Mouse (Mus musculus): Measurements from ENCODE around the gene Opn4. TPM values are rescaled to one million over a fixed set of nuclear protein-coding genes. Genes with fewer than 3 reads are reported as not detected.

The Opn4 gene
- polyA plus RNA-seq (2015; fragmentation: Nextera tagmentation; extraction: Ambion mirVana): not detected in 2 replicates

DNA sequence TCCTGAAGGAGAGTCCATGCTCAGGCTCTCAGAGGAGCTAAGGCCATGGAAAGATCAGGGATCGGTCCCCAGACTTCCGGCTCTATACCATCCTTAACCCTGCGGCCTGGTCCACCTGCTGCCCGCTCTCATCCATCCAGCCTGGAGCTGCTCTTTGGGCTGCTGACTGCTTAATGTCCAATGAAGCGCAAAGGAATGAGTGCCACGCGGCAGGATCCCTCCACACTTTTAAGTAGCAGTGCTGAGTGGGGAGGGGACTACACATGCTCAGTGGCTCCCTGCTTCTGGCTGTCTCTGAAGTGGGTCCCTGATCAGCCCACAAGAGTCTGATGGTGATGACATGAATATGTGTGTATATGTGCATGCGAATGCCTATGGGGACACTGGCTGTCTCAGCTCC is at the start of gene Opn4:
Gene Opn4 (minus strand): TSS at position 202 of the 400 bp plus-strand sequence.
- Histone ChIP-seq H3K36me3 (no peaks in the 10 kb centered on the region), H3K27me3 (no peaks in the 10 kb centered on the region), H3K4me1 (peaks cover 4% of the 10 kb centered on the region; the same call in 1 of the 2 replicates), H3K27ac (no peak within 1 kb of the TSS), H3K4me2 (no peak within 1 kb of the TSS), H3K4me3 (no peak within 1 kb of the TSS), H3K9ac (no peak within 1 kb of the TSS), H3K9me3 (no peaks in the 10 kb centered on the region)
- no peak for ATAC-seq (ENCODE audit: insufficient number of reproducible peaks, insufficient read depth, low FRiP score, low TSS enrichment, low read depth)
- 92% methylated on average over 8 of the region's 8 CpGs for WGBS

GRCm38 (mm10) chr14:34647870-34648475 is 48.0 kb upstream of the Opn4 start:
- H3K4me2 ChIP-seq: no peak overlapping the region
- 69% methylated on average over 8 of the region's 8 CpGs for WGBS
- H3K4me3 ChIP-seq: no peak overlapping the region
- no peaks in the 10 kb centered on the region for H3K36me3 ChIP-seq
- ATAC-seq (ENCODE audit: insufficient number of reproducible peaks, insufficient read depth, low FRiP score, low TSS enrichment, low read depth): no peak
- no peak overlapping the region for H3K27ac ChIP-seq
- 0 out of 2 replicates have a peak, but pooled peaks cover 2% of the 10 kb centered on the region for H3K4me1 ChIP-seq
- no peak overlapping the region for H3K9ac ChIP-seq
- no peaks in the 10 kb centered on the region for H3K9me3 ChIP-seq
- no peaks in the 10 kb centered on the region for H3K27me3 ChIP-seq

GRCm38 (mm10) chr14:34644140-34644539 is 44.2 kb upstream of the Opn4 start:
- ATAC-seq (ENCODE audit: insufficient number of reproducible peaks, insufficient read depth, low FRiP score, low TSS enrichment, low read depth): no peak
- 0 out of 2 replicates have a peak, but pooled peaks cover 2% of the 10 kb centered on the region for H3K4me1 ChIP-seq
- no peaks in the 10 kb centered on the region for H3K27me3 ChIP-seq
- H3K4me2 ChIP-seq: no peak overlapping the region
- H3K9ac ChIP-seq: no peak overlapping the region
- 79% methylated on average over 7 of the region's 7 CpGs for WGBS
- H3K4me3 ChIP-seq: no peak overlapping the region
- H3K9me3 ChIP-seq: no peaks in the 10 kb centered on the region
- H3K27ac ChIP-seq: no peak overlapping the region
- no peaks in the 10 kb centered on the region for H3K36me3 ChIP-seq

DNA sequence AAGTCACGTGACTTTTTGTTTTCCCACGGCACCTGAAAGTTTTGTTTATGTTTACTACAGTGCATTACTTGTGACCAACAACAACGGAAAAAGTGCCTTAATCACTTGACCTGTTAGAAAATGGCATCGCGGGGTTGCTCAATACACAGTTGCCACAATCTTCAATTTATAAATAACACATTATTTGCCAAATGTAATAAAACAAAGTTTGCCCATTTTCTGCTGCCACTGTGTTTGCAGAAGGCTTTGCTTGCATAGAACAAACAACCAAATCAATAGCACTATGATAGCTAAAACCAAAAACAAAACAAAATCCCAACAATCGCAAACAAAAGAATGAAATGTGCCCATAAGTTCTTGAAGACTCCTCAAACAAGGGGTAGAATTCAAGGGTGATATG is 35.8 kb upstream of the Opn4 start:
- H3K4me1 ChIP-seq: no peaks in the 10 kb centered on the region
- no peak overlapping the region for H3K4me3 ChIP-seq
- no peak overlapping the region for H3K4me2 ChIP-seq
- no peak overlapping the region for H3K27ac ChIP-seq
- 87% methylated on average over 6 of the region's 6 CpGs for WGBS
- no peaks in the 10 kb centered on the region for H3K9me3 ChIP-seq
- H3K27me3 ChIP-seq: no peaks in the 10 kb centered on the region
- no peak overlapping the region for H3K9ac ChIP-seq
- no peaks in the 10 kb centered on the region for H3K36me3 ChIP-seq
- ATAC-seq (ENCODE audit: insufficient number of reproducible peaks, insufficient read depth, low FRiP score, low TSS enrichment, low read depth): no peak

DNA sequence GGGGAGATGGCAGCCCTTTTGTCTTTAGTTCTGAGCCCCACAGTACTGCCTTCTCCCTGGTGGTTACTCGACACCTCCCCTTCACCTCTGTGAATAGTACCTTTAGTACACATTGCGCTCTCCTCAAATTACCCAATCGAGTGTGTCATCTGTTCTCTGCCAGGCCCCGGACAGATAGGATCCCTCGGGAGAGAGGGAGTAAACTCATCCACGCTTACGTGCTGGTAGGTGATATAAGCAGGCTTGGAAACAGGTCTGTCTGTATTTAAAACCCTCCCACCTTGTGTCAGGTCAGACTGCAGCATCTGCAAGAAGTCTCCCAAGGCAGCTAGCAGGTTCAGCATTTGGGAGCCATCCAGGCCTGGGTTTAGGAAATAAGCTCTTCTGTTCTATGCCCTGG is 35.2 kb upstream of the Opn4 start:
- Histone ChIP-seq H3K4me1 (no peaks in the 10 kb centered on the region), H3K27ac (no peak overlapping the region), H3K4me2 (no peak overlapping the region), H3K27me3 (no peaks in the 10 kb centered on the region), H3K9me3 (no peaks in the 10 kb centered on the region), H3K36me3 (no peaks in the 10 kb centered on the region), H3K9ac (no peak overlapping the region), H3K4me3 (no peak overlapping the region)
- peak; percentile 37; the same call in 1 of the 2 replicates for ATAC-seq (ENCODE audit: insufficient number of reproducible peaks, insufficient read depth, low FRiP score, low TSS enrichment, low read depth)
- 28% methylated on average over 7 of the region's 7 CpGs for WGBS

GRCm38 (mm10) chr14:34632722-34633448 is 32.9 kb upstream of the Opn4 start:
- H3K27me3 ChIP-seq: no peaks in the 10 kb centered on the region
- ATAC-seq (ENCODE audit: insufficient number of reproducible peaks, insufficient read depth, low FRiP score, low TSS enrichment, low read depth): no peak
- no peak overlapping the region for H3K27ac ChIP-seq
- 70% methylated on average over 10 of the region's 10 CpGs for WGBS
- no peaks in the 10 kb centered on the region for H3K9me3 ChIP-seq
- H3K4me3 ChIP-seq: no peak overlapping the region
- H3K9ac ChIP-seq: no peak overlapping the region
- H3K36me3 ChIP-seq: no peaks in the 10 kb centered on the region
- H3K4me2 ChIP-seq: no peak overlapping the region
- no peaks in the 10 kb centered on the region for H3K4me1 ChIP-seq

DNA sequence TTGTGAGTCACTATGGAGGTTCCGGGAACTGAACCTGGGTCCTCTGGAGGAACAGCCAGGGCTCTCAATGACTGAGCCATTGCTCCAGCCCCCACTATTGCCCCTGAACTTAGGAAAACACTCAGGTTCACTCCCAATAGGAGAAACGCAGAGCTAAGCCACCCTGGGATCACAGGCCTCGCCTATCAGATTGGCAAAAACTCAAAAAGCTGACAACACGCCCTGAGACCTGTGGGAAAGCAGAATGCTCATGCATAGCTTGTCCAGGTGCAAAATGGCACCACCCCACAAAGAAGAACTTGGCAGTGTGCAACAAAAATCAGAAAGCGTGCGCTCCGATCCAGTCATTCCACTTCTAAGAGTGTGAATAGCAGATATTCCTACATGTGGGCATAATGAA is 26.9 kb upstream of the Opn4 start:
- Histone ChIP-seq H3K27me3 (no peaks in the 10 kb centered on the region), H3K9ac (no peak overlapping the region), H3K27ac (no peak overlapping the region), H3K4me2 (no peak overlapping the region), H3K4me3 (no peak overlapping the region), H3K36me3 (no peaks in the 10 kb centered on the region), H3K4me1 (no peaks in the 10 kb centered on the region), H3K9me3 (no peaks in the 10 kb centered on the region)
- 75% methylated on average over 7 of the region's 7 CpGs for WGBS
- no peak for ATAC-seq (ENCODE audit: insufficient number of reproducible peaks, insufficient read depth, low FRiP score, low TSS enrichment, low read depth)

DNA sequence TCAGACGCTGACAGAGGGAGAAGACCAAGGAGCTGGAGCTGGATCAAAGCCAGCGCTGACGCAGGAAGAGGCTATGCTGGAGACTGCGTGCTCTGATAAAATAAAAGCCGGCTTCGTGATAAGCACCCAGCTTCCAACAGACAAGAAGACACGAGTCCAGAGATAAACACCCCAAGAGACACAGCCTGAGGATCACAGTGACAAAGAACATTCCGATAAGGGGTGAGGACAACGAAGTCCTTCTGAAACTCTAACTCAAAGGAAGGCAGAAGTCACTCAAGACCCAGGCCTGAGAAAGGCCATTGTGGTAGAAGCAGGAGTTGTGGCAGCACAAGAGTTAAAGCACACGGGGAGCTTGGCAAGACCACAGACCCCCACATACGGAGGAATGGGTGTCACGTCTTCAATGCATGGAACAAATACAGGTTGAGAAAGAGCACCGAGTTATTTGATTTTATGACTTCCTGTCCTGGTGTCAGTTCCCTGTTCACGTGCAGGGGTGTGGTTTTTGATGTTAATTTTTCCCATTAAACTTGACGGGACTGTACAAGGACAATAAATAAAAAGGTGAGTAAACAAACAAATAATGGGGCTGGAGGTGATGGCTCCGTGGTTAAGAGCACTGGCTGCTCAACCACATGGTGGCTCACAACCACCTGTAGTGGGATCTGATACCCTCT is 23.7 kb upstream of the Opn4 start:
- Histone ChIP-seq H3K4me2 (no peak overlapping the region), H3K9ac (no peak overlapping the region), H3K9me3 (no peaks in the 10 kb centered on the region), H3K27ac (no peak overlapping the region), H3K36me3 (no peaks in the 10 kb centered on the region), H3K4me1 (no peaks in the 10 kb centered on the region), H3K27me3 (no peaks in the 10 kb centered on the region), H3K4me3 (no peak overlapping the region)
- WGBS: 77% methylated on average over 16 of the region's 16 CpGs
- no peak for ATAC-seq (ENCODE audit: insufficient number of reproducible peaks, insufficient read depth, low FRiP score, low TSS enrichment, low read depth)

- no peaks in the 10 kb centered on the region for H3K36me3 ChIP-seq
- ATAC-seq (ENCODE audit: insufficient number of reproducible peaks, insufficient read depth, low FRiP score, low TSS enrichment, low read depth): no peak
- no peak overlapping the region for H3K9ac ChIP-seq
- no peak overlapping the region for H3K4me3 ChIP-seq
- H3K9me3 ChIP-seq: no peaks in the 10 kb centered on the region
- H3K27ac ChIP-seq: no peak overlapping the region
- H3K27me3 ChIP-seq: no peaks in the 10 kb centered on the region
- WGBS: 77% methylated on average over 5 of the region's 5 CpGs
- H3K4me1 ChIP-seq: no peaks in the 10 kb centered on the region
- H3K4me2 ChIP-seq: no peak overlapping the region
Observed at GRCm38 (mm10) chr14:34623074-34623473, 23.1 kb upstream of the Opn4 start.

DNA sequence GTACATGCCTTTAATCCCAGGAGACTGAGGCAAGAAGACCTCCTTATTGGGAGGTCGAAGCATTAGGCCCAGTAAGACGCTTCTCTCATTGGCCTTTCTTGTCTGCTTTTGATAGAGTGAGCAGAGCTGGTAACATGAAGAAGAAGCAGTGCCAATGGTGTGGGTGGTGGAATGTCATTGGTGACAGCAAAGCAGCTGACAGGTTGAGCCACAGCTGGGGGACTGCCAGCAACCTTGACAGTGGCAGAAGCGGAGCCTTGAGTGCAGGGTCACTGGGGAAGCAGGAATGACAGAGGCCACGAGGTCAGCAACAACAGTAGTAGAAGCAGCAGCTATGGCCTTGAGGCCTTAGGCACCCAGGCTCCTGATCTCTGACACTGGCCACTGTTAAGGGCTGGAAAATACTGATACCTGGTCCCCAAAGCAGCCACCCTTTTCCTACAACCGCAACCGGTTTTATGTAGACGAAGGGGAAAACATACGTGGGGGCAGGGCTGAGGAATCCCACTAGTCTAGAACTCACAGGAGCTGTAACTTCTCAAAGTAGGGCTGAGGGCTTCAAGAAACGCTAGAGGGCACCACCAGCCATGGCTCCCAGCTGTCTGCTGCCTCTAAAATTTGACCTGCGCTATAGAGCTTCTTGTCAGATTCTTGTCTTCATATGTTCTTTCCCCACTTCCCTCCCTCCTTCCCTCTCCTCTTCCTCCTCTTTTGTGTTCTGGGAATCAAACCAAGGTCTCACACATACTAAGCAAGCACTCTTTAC is 20.9 kb upstream of the Opn4 start:
- Histone ChIP-seq H3K9ac (no peak overlapping the region), H3K4me3 (no peak overlapping the region), H3K27ac (no peak overlapping the region), H3K27me3 (peaks cover 17% of the 10 kb centered on the region), H3K36me3 (no peaks in the 10 kb centered on the region), H3K4me2 (no peak overlapping the region), H3K4me1 (no peaks in the 10 kb centered on the region), H3K9me3 (no peaks in the 10 kb centered on the region)
- WGBS: 37% methylated on average over 10 of the region's 10 CpGs
- no peak for ATAC-seq (ENCODE audit: insufficient number of reproducible peaks, insufficient read depth, low FRiP score, low TSS enrichment, low read depth)

GRCm38 (mm10) chr14:34618808-34619207 is 18.9 kb upstream of the Opn4 start:
- WGBS: 26% methylated on average over 9 of the region's 9 CpGs
- 0 out of 2 replicates have a peak, but pooled peaks have one; percentile 7 for ATAC-seq (ENCODE audit: insufficient number of reproducible peaks, insufficient read depth, low FRiP score, low TSS enrichment, low read depth)
- peaks cover 37% of the 10 kb centered on the region for H3K27me3 ChIP-seq
- H3K4me1 ChIP-seq: peaks cover 7% of the 10 kb centered on the region; the same call in 1 of the 2 replicates
- H3K4me2 ChIP-seq: no peak overlapping the region
- H3K9me3 ChIP-seq: no peaks in the 10 kb centered on the region
- H3K36me3 ChIP-seq: no peaks in the 10 kb centered on the region
- no peak overlapping the region for H3K9ac ChIP-seq
- no peak overlapping the region for H3K4me3 ChIP-seq
- H3K27ac ChIP-seq: no peak overlapping the region
